Mouse (Mus musculus) G1E (cell line): ENCODE measurements around the gene Sult4a1. TPM values are rescaled to one million over a fixed set of nuclear protein-coding genes. Genes with fewer than 3 reads are reported as not detected.
A peak's percentile ranks its signal among the peaks of the same experiment; 100 is the strongest.

Experiments
- ATAC-seq: 2 replicates; pipeline ENCODE4 v1.8.0; 2016; ENCODE audit warnings: mild to moderate bottlenecking; ENCODE audit not compliant: insufficient number of reproducible peaks, poor library complexity, low FRiP score, severe bottlenecking; ENCODE audit errors: extremely low read depth
- DNase-seq: peaks from one replicate; pipeline ENCODE4 v3.0.0; 2012; ENCODE audit warnings: low spot score
- H3K27me3 ChIP-seq: 2 replicates; pipeline ENCODE4 v1.6.1; 2012; ENCODE audit warnings: mild to moderate bottlenecking, low read length, inconsistent platforms; ENCODE audit not compliant: insufficient read depth
- H3K36me3 ChIP-seq: replicated peaks from 2 replicates; pipeline ENCODE3; 2012; ENCODE audit warnings: mild to moderate bottlenecking, inconsistent platforms
- H3K4me1 ChIP-seq: 2 replicates; pipeline ENCODE4 v1.6.1; 2012; ENCODE audit warnings: low read depth, low read length, inconsistent platforms, mixed read lengths; ENCODE audit not compliant: insufficient read depth
- H3K4me3 ChIP-seq: 2 replicates; pipeline ENCODE4 v1.5.1; 2012; ENCODE audit warnings: low read depth, mild to moderate bottlenecking, inconsistent platforms, low read length, moderate library complexity, mixed read lengths
- H3K9me3 ChIP-seq: replicated peaks from 2 replicates; pipeline ENCODE4 v1.6.1; 2012; ENCODE audit warnings: inconsistent platforms
- CTCF ChIP-seq: IDR thresholded peaks from 2 replicates; pipeline ENCODE4 v1.5.1; 2012; ENCODE audit warnings: low read depth, low read length, inconsistent platforms, mixed read lengths
- GATA1 ChIP-seq: IDR thresholded peaks from 2 replicates; pipeline ENCODE4 v1.6.1; 2012; ENCODE audit warnings: borderline replicate concordance, low read length, inconsistent platforms, mixed read lengths
- GATA2 ChIP-seq: IDR thresholded peaks from 2 replicates; pipeline ENCODE4 v1.6.1; 2012; ENCODE audit warnings: low read depth, low read length, inconsistent platforms, borderline replicate concordance
- POLR2AphosphoS5 ChIP-seq: IDR thresholded peaks from 2 replicates; pipeline ENCODE4 v1.6.1; 2012; ENCODE audit warnings: low read depth, low read length, inconsistent platforms; ENCODE audit not compliant: insufficient replicate concordance
- TAL1 ChIP-seq: conservative IDR thresholded peaks from 2 replicates; pipeline ENCODE4 v1.6.1; 2012; ENCODE audit warnings: low read depth, low read length, inconsistent platforms, mixed read lengths
- polyA plus RNA-seq: library from polyadenylated mRNA; stranded (reverse); fragments of >175 nt; gene quantifications from 2 replicates; pipeline ENCODE4 v1.2.3, GENCODE M21; 2012
- total RNA-seq, 2 experiments: library from RNA; stranded (forward) in 1 of 2; stranded (reverse) in 1 of 2; fragments of 200-1000 nt in 1 of 2; fragments of >200 nt in 1 of 2; fragmentation: Nextera tagmentation in 1 of 2; gene quantifications; 2 replicates each; pipeline ENCODE4 v1.2.3; 2014 to 2017

Gene Sult4a1
- total RNA-seq (2014; fragmentation: Nextera tagmentation) (not detected in 2 replicates), total RNA-seq (2017) (not detected in 2 replicates), polyA plus RNA-seq (0.02 TPM in 1 of 2 replicates, not detected in the other)

- no peaks in the 10 kb centered on the region for H3K27me3 ChIP-seq
- ATAC-seq = no peak
- TF ChIP-seq POLR2AphosphoS5 = no peak
- TF ChIP-seq CTCF = no peak
- TF ChIP-seq GATA1 = no peak
- no peak for TF ChIP-seq GATA2
- TF ChIP-seq TAL1 = no peak
- no peaks in the 10 kb centered on the region for H3K36me3 ChIP-seq
- no peak for DNase-seq
- no peaks in the 10 kb centered on the region for H3K4me1 ChIP-seq
- peaks cover 87% of the 10 kb centered on the region for H3K9me3 ChIP-seq
- peak within 1 kb of the TSS; percentile 23; the same call in 1 of the 2 replicates for H3K4me3 ChIP-seq
Observed at GRCm38 (mm10) chr15:84105105-84105923, at the start of gene Sult4a1. Gene Sult4a1, minus strand, starts transcription at chr15:84105754.

- TF ChIP-seq GATA2 (no peak), GATA1 (no peak), CTCF (no peak), POLR2AphosphoS5 (no peak), TAL1 (no peak)
- Histone ChIP-seq H3K4me3 (no peak overlapping the region), H3K36me3 (no peaks in the 10 kb centered on the region), H3K27me3 (no peaks in the 10 kb centered on the region), H3K4me1 (no peaks in the 10 kb centered on the region), H3K9me3 (peaks cover 45% of the 10 kb centered on the region)
- no peak for DNase-seq
- ATAC-seq = no peak
Observed at GRCm38 (mm10) chr15:84140929-84141328, 35.4 kb upstream of the Sult4a1 start.

GRCm38 (mm10) chr15:84140109-84140508, 34.6 kb upstream of the Sult4a1 start:
- H3K36me3 ChIP-seq = no peaks in the 10 kb centered on the region
- no peak for ATAC-seq
- TF ChIP-seq TAL1 (no peak), CTCF (no peak), GATA2 (no peak), GATA1 (no peak), POLR2AphosphoS5 (no peak)

GRCm38 (mm10) chr15:84139592-84140005, 34.0 kb upstream of the Sult4a1 start:
- TF ChIP-seq TAL1 (no peak), GATA2 (no peak), CTCF (no peak), POLR2AphosphoS5 (no peak), GATA1 (no peak)
- no peak for ATAC-seq
- Histone ChIP-seq H3K36me3 (no peaks in the 10 kb centered on the region), H3K27me3 (no peaks in the 10 kb centered on the region), H3K9me3 (peaks cover 43% of the 10 kb centered on the region), H3K4me1 (no peaks in the 10 kb centered on the region), H3K4me3 (no peak overlapping the region)
- no peak for DNase-seq

More at GRCm38 (mm10) chr15:84140109-84140508, 34.6 kb upstream of the Sult4a1 start:
- peaks cover 42% of the 10 kb centered on the region for H3K9me3 ChIP-seq
- no peak for DNase-seq
- no peaks in the 10 kb centered on the region for H3K27me3 ChIP-seq
- no peaks in the 10 kb centered on the region for H3K4me1 ChIP-seq
- H3K4me3 ChIP-seq = no peak overlapping the region

GRCm38 (mm10) chr15:84136473-84137415, 31.2 kb upstream of the Sult4a1 start:
- Histone ChIP-seq H3K4me3 (no peak overlapping the region), H3K4me1 (no peaks in the 10 kb centered on the region), H3K36me3 (no peaks in the 10 kb centered on the region), H3K9me3 (peaks cover 60% of the 10 kb centered on the region), H3K27me3 (no peaks in the 10 kb centered on the region)
- DNase-seq = no peak
- TF ChIP-seq TAL1 (no peak), POLR2AphosphoS5 (no peak), CTCF (no peak), GATA2 (no peak), GATA1 (no peak)
- ATAC-seq = no peak

- no peaks in the 10 kb centered on the region for H3K36me3 ChIP-seq
- no peaks in the 10 kb centered on the region for H3K27me3 ChIP-seq
- DNase-seq (no peak), ATAC-seq (no peak)
- peaks cover 64% of the 10 kb centered on the region for H3K9me3 ChIP-seq
- TF ChIP-seq GATA2 (no peak), GATA1 (no peak), CTCF (no peak), TAL1 (no peak), POLR2AphosphoS5 (no peak)
- H3K4me1 ChIP-seq = no peaks in the 10 kb centered on the region
- no peak overlapping the region for H3K4me3 ChIP-seq
Observed at GRCm38 (mm10) chr15:84135472-84135871, 29.9 kb upstream of the Sult4a1 start.
